Mouse (Mus musculus) thymus, postnatal 36 days (tissue): Measurements from ENCODE around the gene Hmgb1.
A peak's percentile ranks its signal among the peaks of the same experiment; 100 is the strongest.

ENCODE experiments used
- DNase-seq, 2 experiments: peaks; one replicate each; pipeline ENCODE4 v3.0.0; 2022; ENCODE audit warnings: mixed read lengths in 2 of 2

Gene Hmgb1

DNA sequence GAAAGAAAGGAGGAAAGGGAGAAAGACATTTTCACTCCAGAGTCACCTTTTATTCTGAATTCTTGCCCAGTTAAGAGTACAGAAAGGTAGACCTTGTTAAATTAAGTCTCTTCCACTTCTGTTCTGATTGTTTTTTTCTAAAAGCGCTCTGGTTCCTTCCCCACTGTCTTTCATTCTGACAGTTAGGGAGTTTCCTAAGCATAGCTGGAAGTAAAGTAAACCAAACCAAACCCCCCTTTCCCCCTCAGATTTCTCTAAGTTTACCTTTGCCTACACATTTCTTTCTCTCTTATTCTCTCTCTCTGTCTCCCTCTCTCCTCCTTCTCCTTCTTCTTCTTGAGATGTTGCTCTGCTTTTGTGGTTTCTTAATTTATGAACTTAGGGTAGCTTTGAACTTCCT, 85.3 kb downstream of the Hmgb1 start:
- DNase-seq: no peak

DNA sequence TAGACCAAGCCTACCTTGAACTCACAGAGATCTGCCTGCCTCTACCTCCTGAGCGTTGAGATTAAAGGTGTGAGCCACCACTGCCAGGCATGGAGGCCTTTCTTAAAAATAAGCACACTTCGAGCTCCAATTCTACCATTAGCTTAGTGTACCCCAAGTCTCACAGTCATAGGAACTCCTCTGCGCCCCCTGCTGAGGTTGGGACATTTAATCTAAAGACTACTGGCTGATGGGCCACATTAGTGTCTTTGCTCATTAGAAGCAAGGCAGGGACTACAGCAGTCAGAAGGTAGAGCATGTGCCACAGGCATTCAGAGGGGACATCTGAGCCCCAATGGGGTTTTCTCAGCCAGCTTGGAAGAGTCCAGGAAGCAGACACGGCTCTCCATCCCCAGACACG, 86.4 kb downstream of the Hmgb1 start:
- DNase-seq: peak; percentile 54 to 55

DNA sequence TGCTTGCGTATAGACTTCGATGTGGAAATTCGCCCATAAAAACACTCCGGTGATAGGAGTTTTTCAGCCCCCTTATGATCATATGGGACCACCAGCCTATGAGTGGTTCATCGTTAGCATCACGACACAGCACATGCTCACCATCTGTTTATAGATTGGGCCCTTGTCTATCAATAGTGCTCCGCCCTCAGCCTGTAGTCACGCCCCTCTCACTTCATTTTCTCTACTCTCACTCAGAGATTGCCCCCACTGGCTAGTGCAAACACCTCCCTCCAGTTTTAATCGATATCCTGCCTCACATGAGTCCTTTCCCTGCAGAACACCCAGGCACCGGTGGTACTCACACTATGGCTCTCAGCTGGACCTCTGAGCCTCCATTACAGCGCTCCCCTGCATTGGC, 88.0 kb downstream of the Hmgb1 start:
- DNase-seq: no peak

DNA sequence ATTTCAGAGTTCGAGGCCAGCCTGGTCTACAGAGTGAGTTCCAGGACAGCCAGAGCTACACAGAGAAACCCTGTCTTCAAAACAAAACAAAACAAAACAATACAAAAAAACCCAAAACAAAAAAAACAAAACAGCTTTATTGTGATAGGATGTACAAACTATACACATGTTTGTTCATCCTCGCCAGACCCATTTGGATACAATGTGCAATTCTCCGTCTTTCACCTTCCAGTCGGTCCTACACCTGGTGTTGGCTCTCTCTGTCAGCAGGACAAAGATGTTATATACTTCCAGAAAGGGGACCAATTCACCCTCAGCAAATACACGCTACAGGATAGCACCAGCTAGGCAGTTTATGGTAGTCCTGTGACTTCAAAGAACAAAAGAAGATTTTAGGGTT, 91.4 kb downstream of the Hmgb1 start:
- no peak for DNase-seq

GRCm38 (mm10) chr5:149092526-149092925, 91.8 kb downstream of the Hmgb1 start:
- DNase-seq: no peak

DNA sequence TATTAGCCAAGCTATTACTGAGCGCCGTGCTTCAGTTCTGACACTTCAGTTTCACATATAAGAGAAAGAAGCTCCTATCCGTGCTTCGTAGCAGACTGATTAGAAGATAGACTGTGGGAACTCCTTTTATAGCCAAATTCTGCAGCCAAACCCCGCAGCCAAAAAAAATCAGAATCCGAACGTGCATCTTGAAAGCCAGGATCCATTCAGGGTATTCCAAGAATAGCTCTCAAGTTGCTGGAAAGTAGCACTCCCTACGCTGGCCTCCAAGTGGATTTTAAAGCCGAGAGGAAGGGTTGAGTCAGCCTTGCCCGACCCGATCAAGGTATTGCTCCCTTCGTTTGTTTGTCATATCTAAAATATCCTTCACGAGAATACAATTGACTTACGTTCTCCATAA, 93.0 kb downstream of the Hmgb1 start:
- no peak for DNase-seq

GRCm38 (mm10) chr5:149089860-149090259, 94.4 kb downstream of the Hmgb1 start:
- no peak for DNase-seq

DNA sequence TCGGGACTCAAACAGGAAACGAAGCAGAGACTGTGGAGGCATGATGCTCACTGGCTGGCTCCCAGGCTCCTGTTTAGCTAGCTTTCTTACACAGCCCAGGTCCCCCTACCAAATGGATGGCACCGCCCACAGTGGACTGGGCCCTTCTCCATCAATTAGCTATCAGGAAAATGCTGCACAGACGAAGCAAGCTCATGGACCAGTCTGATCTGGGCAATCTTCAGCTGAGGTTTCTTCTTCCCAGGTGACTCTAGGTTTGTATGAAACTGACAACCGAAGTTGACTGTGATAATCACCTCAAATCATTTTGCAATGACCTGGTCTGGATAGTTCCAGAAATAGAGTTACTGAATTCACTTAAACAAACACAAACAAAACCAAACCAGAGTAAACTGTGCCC, 94.8 kb downstream of the Hmgb1 start:
- peak in 1 of 2 experiments; percentile 5 for DNase-seq

DNA sequence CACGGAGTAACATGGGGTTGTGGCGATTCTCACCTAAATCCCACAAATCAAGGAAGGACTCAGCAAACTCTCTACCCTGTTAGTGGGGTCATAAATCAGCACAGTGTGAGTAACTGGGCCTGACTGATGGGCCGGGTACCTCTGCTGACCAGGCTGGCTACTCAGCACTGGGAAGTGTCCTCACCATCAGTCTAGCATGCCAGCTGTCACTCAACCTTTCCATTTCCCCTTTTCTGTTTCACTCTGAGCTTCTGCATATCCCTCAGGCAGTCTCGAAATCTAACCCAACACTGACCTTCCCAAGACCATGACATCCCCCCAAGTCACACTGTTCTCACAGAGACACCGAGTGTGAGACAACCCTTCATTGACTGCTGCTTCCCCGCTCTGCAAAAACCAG, 95.4 kb downstream of the Hmgb1 start:
- peak in 1 of 2 experiments; percentile 5 for DNase-seq

DNA sequence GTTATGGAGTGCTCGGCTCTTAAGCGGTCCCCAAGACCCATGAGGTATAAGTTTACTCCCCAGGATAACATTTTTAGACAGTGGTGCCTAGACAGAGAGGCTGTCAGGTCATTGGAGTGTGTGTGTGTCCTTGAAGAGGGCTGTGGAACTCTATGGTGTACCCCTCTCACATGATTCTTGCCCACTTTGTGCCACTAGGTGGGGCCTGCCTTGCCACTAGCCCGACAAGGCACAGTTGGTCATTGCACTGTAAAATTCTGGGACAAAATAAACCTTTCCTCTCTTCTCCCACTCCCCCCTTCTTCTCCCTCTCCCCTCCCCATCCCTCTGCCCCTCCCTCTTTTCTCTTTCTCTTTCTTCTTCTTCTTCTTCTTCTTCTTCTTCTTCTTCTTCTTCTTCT, 96.1 kb downstream of the Hmgb1 start:
- peak; percentile 58 to 63 for DNase-seq

- peak in 1 of 2 experiments; percentile 1 for DNase-seq
Observed at GRCm38 (mm10) chr5:149086382-149087244, 97.7 kb downstream of the Hmgb1 start.

GRCm38 (mm10) chr5:149080466-149080865, 103.8 kb downstream of the Hmgb1 start:
- DNase-seq: peak; percentile 66 to 77

DNA sequence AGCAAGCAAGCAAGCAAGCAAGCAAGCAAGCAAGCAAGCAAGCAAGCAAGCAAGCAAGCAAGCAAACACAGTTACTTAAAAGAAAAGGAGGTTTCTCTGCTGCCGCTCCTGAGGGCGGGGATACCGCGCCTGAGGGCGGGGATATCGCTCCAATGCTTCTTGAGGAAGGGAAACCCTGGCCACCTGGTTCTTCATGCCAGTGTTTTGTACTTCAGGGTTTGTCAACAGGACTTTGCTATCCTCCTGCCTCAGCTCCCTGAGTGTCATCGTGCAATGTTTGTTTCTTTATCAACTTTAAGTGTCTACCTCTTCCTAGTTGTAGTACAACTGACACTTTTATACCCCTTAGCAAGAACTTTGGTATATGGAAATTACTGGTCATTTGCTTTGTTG, 104.5 kb downstream of the Hmgb1 start:
- DNase-seq: peak in 1 of 2 experiments; percentile 49

DNA sequence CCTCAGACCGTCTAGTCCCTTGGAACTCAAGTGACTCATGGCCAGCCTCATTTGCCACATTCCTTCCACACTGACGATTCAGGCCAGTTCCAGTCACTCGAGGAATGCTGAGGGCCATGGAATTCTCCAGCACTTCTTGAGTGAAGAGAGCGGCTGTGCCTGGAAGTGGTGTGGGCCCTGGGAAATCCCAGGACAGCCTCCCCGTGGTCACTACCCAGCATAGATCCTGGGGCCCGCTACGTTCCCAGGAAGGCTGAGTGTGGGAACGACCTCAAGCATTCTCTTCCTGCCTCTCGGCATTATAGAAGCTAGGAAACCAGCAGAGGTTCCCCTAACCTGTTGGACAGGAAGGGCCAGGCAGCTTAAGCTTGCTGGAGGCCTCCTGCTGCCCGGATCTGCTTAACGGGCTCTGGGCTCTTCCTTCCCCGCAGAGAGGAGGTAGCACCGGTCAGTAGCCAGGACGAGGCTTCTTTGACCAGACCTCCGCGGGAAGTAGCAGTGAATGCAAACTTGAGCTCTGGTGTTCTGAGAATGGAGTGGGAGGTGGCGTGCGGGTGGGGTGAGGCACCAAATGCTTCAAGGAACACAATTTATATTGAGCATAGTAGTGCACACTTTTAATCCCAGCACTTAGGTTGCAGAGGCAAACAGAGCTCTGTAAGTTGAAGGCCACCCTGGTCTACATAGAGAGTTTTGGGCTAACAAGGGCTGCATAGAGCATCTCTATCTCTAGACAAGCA, 105.1 kb downstream of the Hmgb1 start:
- peak in 1 of 2 experiments; percentile 15 for DNase-seq

DNA sequence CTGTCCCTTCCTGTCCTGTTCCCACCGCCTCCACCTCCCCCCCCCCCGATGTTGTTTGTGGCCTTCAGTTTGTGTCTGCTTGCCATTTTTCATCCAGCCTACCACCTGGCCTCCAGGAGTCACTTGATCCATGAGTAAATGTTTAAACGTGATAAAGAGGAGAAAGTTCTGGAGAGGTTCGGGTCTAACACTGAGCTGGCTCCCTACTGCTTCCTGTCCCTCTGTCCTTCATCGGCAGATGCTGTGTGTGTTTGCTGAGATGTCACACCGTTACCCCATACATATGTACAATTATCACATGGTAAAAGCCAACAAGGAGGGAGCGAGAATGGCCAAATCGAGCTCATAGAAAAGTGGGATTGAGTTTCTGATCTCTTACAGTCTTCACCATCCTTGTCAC, 107.2 kb downstream of the Hmgb1 start:
- DNase-seq: no peak

- peak in 1 of 2 experiments; percentile 9 for DNase-seq
Observed at GRCm38 (mm10) chr5:149071546-149071945, 112.7 kb downstream of the Hmgb1 start.

GRCm38 (mm10) chr5:149068745-149069144, 115.5 kb downstream of the Hmgb1 start:
- no peak for DNase-seq

DNA sequence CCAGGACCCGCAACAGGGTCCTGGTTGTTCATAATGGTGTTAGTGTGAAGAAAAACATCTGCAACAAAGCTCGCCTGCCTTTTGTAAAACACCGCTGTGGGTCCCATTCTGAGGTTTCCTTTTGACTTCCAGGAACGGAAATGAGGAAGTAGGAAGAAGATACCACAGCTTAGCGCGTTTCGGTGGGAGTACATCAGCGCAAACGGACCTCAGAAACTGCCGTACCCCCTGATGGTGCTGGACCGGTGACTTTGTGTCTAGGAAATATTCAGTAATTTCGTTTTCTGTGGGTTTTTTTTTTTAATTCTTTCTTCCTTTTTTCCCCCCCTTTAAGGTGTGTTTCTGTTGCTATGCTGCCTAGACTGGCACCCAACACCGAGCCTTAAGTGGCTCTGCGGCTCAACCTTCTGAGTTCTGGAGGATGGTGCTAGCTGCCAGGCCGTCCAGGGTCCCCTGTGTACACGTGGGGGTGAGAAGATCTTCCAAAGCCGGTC, 116.0 kb downstream of the Hmgb1 start:
- peak in 1 of 2 experiments; percentile 29 for DNase-seq

DNA sequence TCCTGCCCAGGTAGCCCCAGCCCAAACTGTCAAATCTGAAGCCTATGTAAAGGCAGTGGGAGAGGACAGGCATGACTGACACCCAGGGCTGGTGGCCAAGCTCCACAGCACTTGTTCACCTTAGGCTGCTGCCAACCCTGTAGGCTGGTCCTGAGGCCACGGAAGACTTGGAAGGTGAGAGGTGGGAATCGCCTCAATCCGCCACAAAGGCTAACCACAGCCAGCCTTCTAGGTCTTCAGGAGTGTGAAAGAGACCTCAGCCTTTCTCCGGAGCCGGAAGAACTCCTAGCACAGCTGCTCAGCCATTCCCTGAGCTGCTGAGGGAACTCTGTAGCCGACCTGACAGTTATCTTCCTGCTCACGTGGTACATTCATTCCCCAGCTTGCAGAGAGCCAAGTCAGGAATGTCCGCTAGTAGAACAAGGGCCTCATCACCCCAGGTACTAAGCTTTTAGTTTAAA, 116.8 kb downstream of the Hmgb1 start:
- DNase-seq: peak in 1 of 2 experiments; percentile 32

GRCm38 (mm10) chr5:149062833-149063232, 121.5 kb downstream of the Hmgb1 start:
- DNase-seq: peak in 1 of 2 experiments; percentile 27

GRCm38 (mm10) chr5:149053352-149054168, 130.7 kb downstream of the Hmgb1 start:
- peak in 1 of 2 experiments; percentile 76 for DNase-seq
